Mouse (Mus musculus): ENCODE measurements around the gene Lsamp.

GRCm38 (mm10) chr16:41701790-41702428 lies 1717.7 kb downstream of the Lsamp start:
- TF ChIP-seq CTCF (IDR thresholded peaks at IDR 0.05) = no peak
- TF ChIP-seq EP300 (IDR thresholded peaks at IDR 0.05) = no peak
